24 mouse cellular contexts compared by ENCODE assay signal in genomic region chr3:115562735-115563134, GRCm38 (mm10).
DNase-seq lines count a peak whose midpoint lies in the region; ATAC-seq and TF ChIP-seq lines count a peak whose summit lies in the region.
"Had no signal": no experiment of that assay in that cellular context is flagged by ENCODE, and none has a peak within 500 bp of the region (broad histone marks: within the 10 kb centered on the region; RNA-seq: fewer than 3 reads in every experiment).

No protein-coding gene starts in this region.

- peak; percentile 39 for DNase-seq in forebrain, embryonic 14.5 days (ENCODE audit: low spot score)
- no peak for DNase-seq in forebrain, embryonic 11.5 days (ENCODE audit: low spot score)
- no peak for DNase-seq in CH12.LX (ENCODE audit: extremely low read depth)
- DNase-seq in brain, embryonic 14.5 days (ENCODE audit: low read depth): peak; percentile 64
- no peak for DNase-seq in forebrain, postnatal 0 days
- no peak for DNase-seq in lung, postnatal 14 days
- DNase-seq: adrenal gland, adult 8-10 months; adrenal gland, postnatal 14 days; adrenal gland, postnatal 36 days; cerebellum, adult 11 months; cerebellum, adult 18-20 months; cerebellum, adult 8-10 months; cerebellum, adult 9-11 months; cerebellum, postnatal 14 days; cerebellum, postnatal 36 days; embryo, embryonic 11 days; gastrocnemius, adult 2 months had no signal

- no peaks in the 10 kb centered on the region for H3K9me3 ChIP-seq in forebrain, embryonic 14.5 days (replicated peaks; ENCODE audit: control insufficient read depth, low read length)
- H3K9me3 ChIP-seq in forebrain, embryonic 11.5 days (ENCODE audit: control insufficient read depth, low read length): no peaks in the 10 kb centered on the region
- no peaks in the 10 kb centered on the region for H3K9me3 ChIP-seq in CH12.LX (replicated peaks; ENCODE audit: low read length)
- H3K9me3 ChIP-seq in forebrain, postnatal 0 days (ENCODE audit: low read length): no peaks in the 10 kb centered on the region
- H3K9me3 ChIP-seq: embryonic facial prominence, embryonic 13.5 days; embryonic facial prominence, embryonic 15.5 days; G1E had no signal

- no peaks in the 10 kb centered on the region for H3K79me2 ChIP-seq in CH12.LX (replicated peaks; ENCODE audit: control insufficient read depth, extremely low read depth, insufficient read depth, poor library complexity, severe bottlenecking)

- H3K27ac ChIP-seq in forebrain, embryonic 14.5 days (ENCODE audit: low read depth, low read length): no peak overlapping the region
- H3K27ac ChIP-seq in forebrain, embryonic 11.5 days (ENCODE audit: low read depth, low read length): no peak overlapping the region
- H3K27ac ChIP-seq in CH12.LX (ENCODE audit: insufficient read depth, low read depth): no peak overlapping the region
- H3K27ac ChIP-seq in forebrain, postnatal 0 days (ENCODE audit: low read depth, low read length): no peak overlapping the region
- H3K27ac ChIP-seq: embryonic facial prominence, embryonic 13.5 days; embryonic facial prominence, embryonic 15.5 days; gastrocnemius, adult 2 months had no signal

- peak; percentile 79; the same call in 1 of the 2 replicates for ATAC-seq in forebrain, embryonic 14.5 days
- no peak for ATAC-seq in forebrain, embryonic 11.5 days (replicated peaks; ENCODE audit: low FRiP score)
- peak; percentile 93 for ATAC-seq in forebrain, postnatal 0 days
- ATAC-seq in frontal cortex, adult (ENCODE audit: low TSS enrichment): no peak
- ATAC-seq: activated CD4-positive, CD25-positive, alpha-beta regulatory T cell, adult 4 months; Patski had no signal

- no peak overlapping the region for H3K4me3 ChIP-seq in forebrain, embryonic 14.5 days (ENCODE audit: low read depth, low read length)
- no peak overlapping the region for H3K4me3 ChIP-seq in forebrain, embryonic 11.5 days (ENCODE audit: low read depth, low read length)
- no peak overlapping the region for H3K4me3 ChIP-seq in CH12.LX (replicated peaks in 1 of 3; ENCODE audit: low read depth in 2 of 3, low read length in 2 of 3, poor library complexity in 1 of 3)
- no peak overlapping the region for H3K4me3 ChIP-seq in forebrain, postnatal 0 days (ENCODE audit: low read depth, low read length)
- H3K4me3 ChIP-seq: embryonic facial prominence, embryonic 13.5 days; embryonic facial prominence, embryonic 15.5 days; erythroblast, embryonic 14.5 days; gastrocnemius, adult 2 months had no signal

- no peak for TF ChIP-seq RAD21 in CH12.LX (IDR thresholded peaks at IDR 0.05; ENCODE audit: low read depth, low read length)

- H3K36me3 ChIP-seq in forebrain, embryonic 14.5 days (ENCODE audit: control insufficient read depth, insufficient read depth, low read length): no peaks in the 10 kb centered on the region
- H3K36me3 ChIP-seq in forebrain, embryonic 11.5 days (ENCODE audit: control insufficient read depth, insufficient read depth, low read length): no peaks in the 10 kb centered on the region
- H3K36me3 ChIP-seq in CH12.LX (replicated peaks in 1 of 2; ENCODE audit: control insufficient read depth in 1 of 2, insufficient read depth in 1 of 2, low read length in 1 of 2): no peaks in the 10 kb centered on the region
- H3K36me3 ChIP-seq in forebrain, postnatal 0 days (ENCODE audit: insufficient read depth): no peaks in the 10 kb centered on the region
- H3K36me3 ChIP-seq: embryonic facial prominence, embryonic 13.5 days; embryonic facial prominence, embryonic 15.5 days; G1E had no signal

- TF ChIP-seq POLR2A in CH12.LX (IDR thresholded peaks at IDR 0.05; ENCODE audit: low read depth, low read length): no peak
- TF ChIP-seq POLR2A in brain, embryonic 14.5 days (IDR thresholded peaks at IDR 0.05; ENCODE audit: borderline replicate concordance, extremely low read depth, insufficient read depth, insufficient read length, poor library complexity, severe bottlenecking): no peak

- no peak overlapping the region for H3K9ac ChIP-seq in forebrain, embryonic 14.5 days (ENCODE audit: low read length)
- no peak overlapping the region for H3K9ac ChIP-seq in forebrain, embryonic 11.5 days (ENCODE audit: low read length)
- H3K9ac ChIP-seq in CH12.LX (ENCODE audit: insufficient read depth, low read depth): no peak overlapping the region
- H3K9ac ChIP-seq in forebrain, postnatal 0 days: no peak overlapping the region
- H3K9ac ChIP-seq: embryonic facial prominence, embryonic 13.5 days; embryonic facial prominence, embryonic 15.5 days had no signal

- TF ChIP-seq CTCF in CH12.LX (conservative IDR thresholded peaks at IDR 0.05 in 1 of 2, IDR thresholded peaks at IDR 0.05 in 1 of 2; ENCODE audit: low read depth in 2 of 2, low read length in 2 of 2): no peak
- TF ChIP-seq CTCF in brain, embryonic 14.5 days (IDR thresholded peaks at IDR 0.05; ENCODE audit: borderline replicate concordance, extremely low read depth, insufficient read depth, insufficient read length): no peak
- TF ChIP-seq CTCF in forebrain, postnatal 0 days (IDR thresholded peaks at IDR 0.05; ENCODE audit: low read depth): no peak

- H3K4me1 ChIP-seq in forebrain, embryonic 14.5 days (ENCODE audit: control insufficient read depth, insufficient read depth, low read length): no peaks in the 10 kb centered on the region
- H3K4me1 ChIP-seq in forebrain, embryonic 11.5 days (replicated peaks; ENCODE audit: control insufficient read depth, insufficient read depth, low read length): no peaks in the 10 kb centered on the region
- peaks cover 0 to 1% of the 10 kb centered on the region in 2 experiments; a peak in 1 of 4 replicates for H3K4me1 ChIP-seq in CH12.LX (ENCODE audit: control insufficient read depth in 1 of 2, insufficient read depth in 2 of 2)
- H3K4me1 ChIP-seq in forebrain, postnatal 0 days (ENCODE audit: insufficient read depth): no peaks in the 10 kb centered on the region
- H3K4me1 ChIP-seq: embryonic facial prominence, embryonic 13.5 days; embryonic facial prominence, embryonic 15.5 days had no signal

- in situ Hi-C loops in CH12.LX (cut with MboI; ENCODE audit: low pct_ligation_motif_present, low pct_unique_long_range_greater_than_20kb, low sequenced_read_pairs): no loop called here

- H3K4me2 ChIP-seq in forebrain, embryonic 14.5 days (ENCODE audit: low read length): no peak overlapping the region
- H3K4me2 ChIP-seq in forebrain, embryonic 11.5 days (ENCODE audit: low read depth, low read length, severe bottlenecking): no peak overlapping the region
- H3K4me2 ChIP-seq in CH12.LX (ENCODE audit: insufficient read depth, low read depth, poor library complexity, severe bottlenecking): no peak overlapping the region
- no peak overlapping the region for H3K4me2 ChIP-seq in forebrain, postnatal 0 days (ENCODE audit: low read depth)
- H3K4me2 ChIP-seq: embryonic facial prominence, embryonic 13.5 days; embryonic facial prominence, embryonic 15.5 days had no signal

- TF ChIP-seq EP300 in CH12.LX (IDR thresholded peaks at IDR 0.05; ENCODE audit: low read length): no peak

- dilution Hi-C loops in CH12.LX (cut with MboI; ENCODE audit: extremely low pct_ligation_motif_present, extremely low pct_unique_long_range_greater_than_20kb, low sequenced_read_pairs): no loop called here

- no peaks in the 10 kb centered on the region for H3K27me3 ChIP-seq in forebrain, embryonic 14.5 days (replicated peaks; ENCODE audit: control insufficient read depth, insufficient read depth, low read length)
- no peaks in the 10 kb centered on the region for H3K27me3 ChIP-seq in forebrain, embryonic 11.5 days (ENCODE audit: control insufficient read depth, insufficient read depth, low read length)
- H3K27me3 ChIP-seq in CH12.LX (replicated peaks): no peaks in the 10 kb centered on the region
- H3K27me3 ChIP-seq in forebrain, postnatal 0 days (ENCODE audit: insufficient read depth, low read length): no peaks in the 10 kb centered on the region
- H3K27me3 ChIP-seq: embryonic facial prominence, embryonic 13.5 days; embryonic facial prominence, embryonic 15.5 days had no signal

- WGBS in forebrain, embryonic 14.5 days: 62% methylated on average over 7 of the region's 7 CpGs
- 86% methylated on average over 7 of the region's 7 CpGs for WGBS in forebrain, embryonic 11.5 days
- whole genome bisulfite sequencing in forebrain, postnatal 0 days: 62% methylated on average over 7 of the region's 7 CpGs

TF ChIP-seq in CH12.LX, 34 proteins besides CTCF, POLR2A, EP300 and RAD21:
- peak; percentile 33; the same call in 1 of the 2 replicates for TF ChIP-seq ZNF384 (IDR thresholded peaks at IDR 0.05; ENCODE audit: low read depth, low read length)
- no peak for TF ChIP-seq CHD1 (IDR thresholded peaks at IDR 0.05; ENCODE audit: low read depth, low read length)

Comparison
In these comparisons a context has a peak if more than half of its experiments do, and no peak if none do; other contexts are left out.
1. ATAC-seq: peak in forebrain, embryonic 14.5 days (single experiment) and forebrain, postnatal 0 days (single experiment); none in forebrain, embryonic 11.5 days (single experiment) and frontal cortex, adult (single experiment).
2. DNase-seq: peak in forebrain, embryonic 14.5 days (single experiment) and brain, embryonic 14.5 days (single experiment); none in forebrain, embryonic 11.5 days (single experiment), CH12.LX (single experiment), forebrain, postnatal 0 days (single experiment) and lung, postnatal 14 days (single experiment).